Mouse (Mus musculus) frontal cortex, postnatal 25 days (tissue): ENCODE data around the gene Cdkal1.

Source experiments
- DNase-seq, 2 experiments: peaks; one replicate each; pipeline ENCODE4 v3.0.0; 2022; ENCODE audit warnings: low spot score in 2 of 2

Cdkal1 gene

DNA sequence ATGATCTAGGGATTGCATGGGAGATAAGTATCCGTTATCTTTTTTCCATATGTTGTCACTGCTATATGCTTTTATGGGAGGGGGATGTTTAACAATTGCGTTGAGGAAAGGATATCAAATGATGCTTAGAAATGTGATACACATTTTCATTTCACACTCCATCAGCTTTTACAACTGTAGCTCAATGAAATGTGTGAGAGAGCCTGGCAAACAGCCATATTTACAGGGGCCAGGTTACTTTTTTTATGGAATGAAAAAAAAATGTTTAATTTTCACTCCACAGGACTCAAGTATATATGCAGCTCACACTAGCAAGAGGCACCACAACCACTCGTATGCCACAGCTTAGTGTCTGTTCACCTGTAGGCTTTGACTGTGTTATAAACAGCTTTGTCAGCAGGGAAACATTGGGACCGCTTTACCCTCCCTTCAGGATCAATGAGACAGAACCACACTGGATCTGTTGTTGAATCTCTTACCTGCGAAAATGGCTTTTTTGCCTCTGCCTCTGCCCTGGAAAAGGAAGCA, 501.5 kb downstream of the Cdkal1 start:
- no peak for DNase-seq

DNA sequence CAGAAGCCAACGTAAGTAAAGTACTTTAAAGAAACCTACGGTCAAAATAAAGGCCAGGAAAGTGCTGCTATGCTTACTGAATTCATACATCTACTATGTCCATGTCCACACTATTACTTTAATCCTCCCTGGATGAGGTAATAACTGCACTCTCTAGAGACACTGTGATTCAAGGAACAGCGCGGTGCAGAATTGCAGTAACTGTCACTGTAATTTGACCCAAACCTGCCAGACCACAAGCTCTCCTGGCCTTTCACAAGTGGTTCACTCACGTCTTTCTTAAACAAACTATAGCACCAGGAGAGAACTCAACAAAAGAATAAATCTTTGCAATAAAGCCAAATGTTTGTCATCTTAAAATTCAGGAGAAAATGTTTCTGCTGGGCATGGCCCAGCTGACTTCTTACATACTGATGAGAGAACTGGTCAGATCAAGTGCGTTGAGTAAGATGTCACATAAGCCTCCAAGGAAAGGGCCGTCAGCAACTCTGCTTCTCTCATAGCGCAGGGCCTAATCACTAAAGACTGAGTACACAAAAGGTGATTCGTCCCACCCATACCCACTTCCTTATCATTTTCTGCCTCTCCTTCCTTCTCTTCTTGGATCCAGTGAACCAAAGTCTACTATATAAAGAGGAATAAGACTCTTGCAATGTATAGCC, 504.3 kb downstream of the Cdkal1 start:
- DNase-seq, result no peak

DNA sequence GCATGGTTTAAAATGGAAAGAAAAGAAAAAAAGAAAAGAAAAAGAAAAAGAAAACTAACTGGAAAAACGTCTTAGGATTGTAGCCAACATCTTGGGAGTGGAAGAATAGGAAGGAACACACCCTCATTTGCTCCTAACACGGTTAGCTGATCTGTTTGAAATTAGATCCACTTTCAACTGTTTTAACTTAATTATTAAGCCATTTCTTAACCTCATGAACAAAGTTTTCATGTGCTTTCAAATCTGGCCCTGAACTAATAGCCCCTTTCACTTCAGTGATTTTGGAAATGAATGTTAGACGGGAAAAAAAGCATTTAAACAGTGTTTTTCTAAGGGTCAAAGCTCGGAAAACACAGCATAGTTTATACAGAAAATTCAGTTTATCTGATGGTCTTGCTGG, 505.5 kb downstream of the Cdkal1 start:
- DNase-seq, result no peak

DNA sequence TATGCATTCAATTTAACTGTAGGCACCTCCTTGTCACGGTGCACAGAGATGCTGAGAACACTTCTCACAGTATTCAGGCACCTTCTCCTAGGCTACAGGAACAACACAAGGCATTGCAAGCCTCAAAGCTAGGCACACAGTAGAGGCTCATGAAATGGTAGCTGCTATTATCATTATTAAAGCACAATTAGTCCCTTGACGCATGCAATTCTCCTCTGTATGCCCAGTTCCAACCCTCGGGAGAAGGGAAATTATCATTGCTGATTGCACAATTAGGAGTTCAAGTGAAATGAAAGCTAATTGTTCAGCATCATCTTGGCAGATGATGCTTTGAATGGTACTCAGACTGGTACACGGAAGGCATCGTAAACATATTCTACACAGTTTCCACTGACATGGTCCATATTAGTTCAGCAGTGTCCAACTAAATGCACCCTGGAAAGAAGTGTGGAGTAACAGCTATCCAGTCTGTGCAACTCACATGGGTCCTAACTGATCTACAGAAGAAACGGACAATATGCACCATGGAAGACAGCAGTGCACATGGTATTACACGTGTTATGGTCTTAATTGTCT, 506.0 kb downstream of the Cdkal1 start:
- DNase-seq, result no peak

DNA sequence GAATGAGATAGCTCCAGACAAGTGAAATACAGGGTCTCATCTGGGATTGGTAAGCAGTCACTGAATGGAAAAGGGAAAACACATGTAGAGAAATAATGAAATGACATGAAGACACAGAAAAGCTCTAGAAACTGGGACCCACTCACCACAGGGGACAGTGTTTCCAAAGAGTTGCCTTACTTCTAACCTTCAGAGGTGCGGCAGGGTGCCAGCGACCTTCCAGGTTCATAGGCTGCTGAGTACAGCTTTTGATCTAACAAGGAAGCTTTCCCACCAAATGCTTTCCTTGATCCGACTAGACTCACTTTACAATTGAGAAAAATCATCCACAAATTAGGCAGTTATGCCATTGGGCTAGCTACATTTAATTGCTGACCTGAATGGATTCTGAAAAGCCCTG, 507.1 kb downstream of the Cdkal1 start:
- no peak for DNase-seq

DNA sequence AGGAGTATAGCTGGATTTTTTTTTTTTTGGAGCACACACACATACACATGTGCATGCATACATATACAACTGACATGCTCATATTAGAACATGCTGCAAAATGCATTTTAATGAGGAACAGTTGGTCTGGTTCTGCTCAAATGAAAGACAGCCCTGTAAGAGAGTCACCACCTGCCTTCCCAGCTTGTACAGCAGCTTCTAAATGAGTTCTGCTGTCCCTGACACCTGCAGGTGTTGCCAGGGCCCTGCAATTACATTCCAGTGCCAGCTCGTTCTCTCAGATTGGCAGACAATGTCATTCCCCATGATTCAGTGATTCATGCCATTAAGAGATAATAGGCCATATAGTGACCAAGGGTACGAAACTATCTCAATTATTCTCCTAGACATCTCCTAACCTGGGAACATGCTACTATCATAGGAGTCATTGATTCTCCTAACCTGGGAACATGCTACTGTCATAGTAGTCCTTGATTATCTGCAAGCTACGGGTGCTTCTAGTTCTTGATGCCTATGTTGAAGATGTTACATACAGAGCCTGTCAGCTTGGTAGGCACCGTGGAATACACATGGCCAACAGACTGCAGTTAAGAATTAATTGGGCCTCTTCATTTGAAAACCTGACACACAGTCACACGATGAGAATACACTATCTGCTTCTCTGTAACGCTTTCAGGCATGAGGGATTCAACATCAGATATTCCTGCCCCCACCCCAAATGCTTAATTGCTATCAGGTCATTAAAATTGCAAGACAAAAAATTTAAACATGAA, 522.6 kb downstream of the Cdkal1 start:
- DNase-seq, result no peak

DNA sequence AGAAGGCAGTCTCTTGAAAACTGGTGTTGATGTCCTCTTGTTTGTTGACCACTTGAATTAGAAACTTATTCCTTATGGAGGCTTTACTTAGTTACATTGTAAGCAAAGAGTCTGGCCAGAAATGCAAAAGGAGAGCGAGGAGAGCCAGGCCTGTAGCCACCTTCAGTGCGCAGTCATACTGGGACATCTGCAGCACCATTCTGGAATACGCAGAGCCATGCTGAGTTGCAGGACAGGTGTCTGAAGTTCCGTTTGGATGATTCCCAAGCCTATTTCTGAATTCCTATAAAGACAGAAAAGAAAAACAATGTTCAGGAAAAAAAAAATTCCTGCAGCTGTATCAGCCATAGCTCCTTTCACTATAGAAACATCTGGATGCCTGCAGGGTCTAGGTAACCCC, 529.5 kb downstream of the Cdkal1 start:
- DNase-seq, result no peak

DNA sequence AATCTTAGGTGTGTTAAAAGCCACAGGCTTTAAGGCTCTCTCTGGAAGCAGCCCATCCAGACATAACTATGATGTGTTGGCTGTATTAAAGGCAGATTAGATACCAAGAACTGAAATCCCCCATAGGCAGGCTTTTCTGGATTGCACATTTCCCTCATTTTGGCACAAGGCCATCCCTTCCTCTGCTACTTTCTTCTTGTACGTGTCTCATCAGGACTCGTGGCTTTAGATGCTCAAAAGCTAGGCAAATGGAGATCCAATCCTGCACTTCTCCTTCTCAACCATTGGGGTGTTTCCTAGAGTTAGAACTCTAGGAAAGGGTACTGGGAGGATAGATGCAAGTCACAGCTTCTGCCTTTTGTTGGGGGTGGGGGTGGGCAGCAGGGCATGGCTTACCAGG, 535.1 kb downstream of the Cdkal1 start:
- DNase-seq, result no peak

DNA sequence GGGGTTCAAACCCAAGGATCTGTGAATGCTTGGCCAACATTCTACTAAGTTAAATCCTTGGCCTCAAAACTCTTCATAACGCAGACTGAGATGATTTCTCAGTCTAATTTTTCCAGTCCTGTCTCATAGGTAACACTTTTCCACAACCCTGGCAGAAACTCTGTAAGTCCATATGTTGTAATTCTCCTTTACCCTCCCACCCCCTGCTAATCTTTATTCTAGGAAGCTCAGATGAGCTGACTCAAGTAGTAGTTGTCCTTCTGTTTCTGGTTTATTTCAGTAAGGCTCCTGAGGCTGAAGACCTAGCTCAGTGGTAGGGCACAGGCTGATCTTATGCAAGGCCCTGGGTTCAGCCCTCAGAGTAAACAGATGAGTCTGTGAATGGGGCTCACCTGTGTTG, 537.8 kb downstream of the Cdkal1 start:
- no peak for DNase-seq

DNA sequence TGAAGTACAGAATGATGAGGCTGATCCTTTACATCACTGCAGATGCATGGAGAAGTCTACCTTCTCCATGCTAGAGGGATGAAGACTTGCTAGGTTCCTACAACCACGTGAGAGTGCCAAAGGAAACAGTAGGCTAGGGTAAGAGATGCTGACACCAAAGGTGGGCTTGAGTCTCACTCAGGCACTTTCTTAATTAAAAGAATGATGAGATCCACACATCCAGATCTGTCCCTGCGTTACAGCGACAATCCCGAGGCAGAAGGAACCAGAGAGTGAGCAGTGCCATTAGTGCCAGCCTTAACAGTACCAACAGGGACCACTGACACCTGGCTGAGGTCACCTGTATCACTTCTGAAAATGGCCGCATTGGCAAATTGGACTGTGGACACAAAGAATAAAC, 539.2 kb downstream of the Cdkal1 start:
- DNase-seq, result no peak

DNA sequence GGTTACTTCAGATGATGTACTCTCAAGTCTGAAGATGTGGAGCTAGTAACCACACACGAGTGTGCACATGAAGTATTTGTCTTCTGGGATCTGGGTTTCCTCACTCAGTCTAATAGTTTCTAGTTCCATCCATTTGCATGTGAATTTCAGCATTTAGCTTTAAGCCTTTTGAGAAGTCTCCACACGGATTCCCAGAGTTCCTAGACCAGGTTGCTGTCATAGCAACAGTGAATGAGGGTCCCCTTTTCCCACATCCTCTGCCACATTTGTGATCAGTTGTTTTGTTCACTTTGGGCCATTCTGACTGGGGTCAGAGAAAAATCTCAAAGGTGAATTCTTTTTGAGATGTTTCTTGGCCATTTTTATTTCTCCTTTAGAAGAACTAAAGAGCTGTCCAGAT, 543.4 kb downstream of the Cdkal1 start:
- no peak for DNase-seq

DNA sequence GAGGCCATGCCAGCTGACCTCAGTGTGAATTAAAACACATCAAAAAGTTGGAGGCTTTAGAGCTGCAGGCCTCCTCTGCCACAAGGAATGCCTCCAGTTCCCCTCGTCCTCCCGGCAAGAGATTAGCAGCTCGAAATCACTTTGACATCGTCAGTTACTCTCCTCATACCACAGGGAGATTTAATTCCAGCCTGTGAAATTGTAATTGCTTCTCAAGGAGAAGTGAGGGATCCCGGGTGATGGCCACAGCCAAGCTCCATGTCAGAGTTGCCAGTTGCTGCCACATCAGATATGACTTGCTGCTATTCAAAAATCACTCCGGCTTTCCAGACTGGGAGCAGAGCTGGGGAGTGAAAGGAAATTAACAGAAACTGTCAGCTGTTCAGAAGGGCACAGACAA, 548.1 kb downstream of the Cdkal1 start:
- no peak for DNase-seq

DNA sequence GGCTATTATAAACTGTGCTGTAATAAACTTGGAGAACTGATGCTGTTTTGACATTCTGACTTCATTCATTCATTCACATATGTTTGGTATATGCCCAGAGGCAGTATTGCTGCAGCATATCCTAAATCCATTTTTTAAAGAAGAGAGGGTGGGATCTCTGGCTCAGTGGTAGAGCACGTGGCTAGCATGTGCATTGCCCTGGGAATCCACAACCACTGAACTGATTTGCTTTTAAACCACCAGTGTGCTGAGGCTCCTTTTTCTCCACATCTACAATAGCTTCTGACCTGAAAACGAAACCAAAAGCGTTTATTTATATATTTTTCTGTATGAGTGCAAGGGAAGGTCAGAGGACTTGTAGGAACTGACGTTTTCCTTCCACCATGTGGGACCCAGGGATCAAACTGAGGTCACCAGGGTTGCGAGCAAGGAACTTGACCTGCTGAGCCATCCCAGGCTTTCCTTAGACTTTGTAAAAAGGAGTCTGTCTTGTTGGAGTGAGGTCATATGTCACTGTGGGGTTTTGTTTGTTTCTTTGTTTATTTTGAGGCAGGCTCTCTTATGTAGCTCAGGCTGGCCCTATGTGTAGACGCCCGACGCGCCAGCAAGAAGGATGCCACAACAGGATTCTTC, 562.8 kb downstream of the Cdkal1 start:
- no peak for DNase-seq

DNA sequence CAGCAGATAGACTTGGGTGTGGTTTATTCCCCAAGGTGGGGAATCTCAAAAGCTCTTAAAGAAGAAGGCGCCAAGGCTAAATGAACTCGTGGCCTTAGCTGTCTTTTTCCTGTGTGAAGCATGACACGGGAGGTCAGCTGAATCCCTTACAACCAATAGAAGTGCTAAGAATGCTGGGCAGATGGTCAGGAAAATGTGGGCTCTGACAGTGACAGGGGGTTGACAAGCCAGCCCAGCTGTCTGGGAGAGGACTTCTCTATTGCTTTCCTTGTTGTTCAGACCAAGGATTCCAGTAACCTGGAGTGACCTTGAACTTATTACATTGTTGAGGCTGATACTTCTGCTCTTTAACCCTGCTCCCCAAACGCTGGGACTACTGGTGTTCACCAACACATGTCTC, 564.9 kb downstream of the Cdkal1 start:
- no peak for DNase-seq

DNA sequence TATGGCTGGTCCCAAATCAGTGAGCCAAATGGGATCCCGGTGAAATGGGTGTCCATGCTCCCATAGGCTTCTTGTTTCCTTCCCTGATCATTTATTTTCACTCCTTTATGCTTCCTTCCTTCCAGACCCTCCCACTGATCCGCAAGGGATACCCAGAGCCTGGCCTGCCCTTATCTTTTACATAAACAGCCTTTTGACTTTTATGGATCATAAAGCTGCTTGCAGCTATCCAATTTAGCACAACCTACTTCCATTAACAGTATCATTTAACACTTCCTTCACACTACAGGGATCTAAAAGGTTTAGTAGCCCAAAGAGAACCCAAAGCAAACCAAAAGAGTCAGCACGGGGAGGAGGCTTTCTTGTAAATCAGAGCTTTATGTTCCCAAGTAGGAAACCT, 570.4 kb downstream of the Cdkal1 start:
- no peak for DNase-seq

DNA sequence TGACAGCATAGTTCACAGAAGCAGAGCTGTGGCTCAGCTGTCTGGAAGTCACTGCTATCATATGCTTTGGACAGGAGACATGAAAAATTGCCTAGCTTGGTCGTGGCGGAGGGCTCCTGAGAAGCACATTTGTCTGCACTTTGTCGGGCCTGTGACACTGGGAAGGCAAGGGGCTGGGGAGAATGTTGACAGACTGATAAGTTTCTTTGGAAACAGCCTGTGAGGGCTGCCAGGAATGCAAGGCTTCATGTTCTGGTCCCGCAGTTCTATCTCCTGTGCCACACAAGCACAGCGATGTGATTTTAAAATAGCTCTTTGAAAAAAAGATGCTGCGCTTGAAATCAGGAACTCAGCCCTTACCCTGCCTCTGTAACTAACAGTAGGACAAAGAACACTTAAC, 573.9 kb downstream of the Cdkal1 start:
- DNase-seq, result no peak

DNA sequence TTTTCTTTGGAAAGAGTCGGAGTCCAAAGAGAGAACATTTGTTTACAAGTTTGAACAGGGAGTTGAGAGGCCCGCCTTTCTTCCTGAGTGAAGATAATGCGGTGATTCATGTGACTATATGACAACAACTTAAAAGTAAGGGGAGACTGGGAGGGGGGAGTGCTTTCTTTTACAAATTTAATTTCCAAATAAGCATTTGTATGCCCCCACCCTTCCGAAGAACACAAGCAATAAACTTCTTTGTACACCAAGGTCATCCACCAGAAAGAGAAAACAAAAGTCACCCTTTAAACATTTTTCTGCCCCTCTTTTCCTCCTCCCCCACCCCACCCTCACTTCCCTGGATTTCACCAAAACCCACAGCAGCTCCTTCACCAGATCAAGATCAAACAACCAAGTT, 577.3 kb downstream of the Cdkal1 start:
- DNase-seq, result no peak

DNA sequence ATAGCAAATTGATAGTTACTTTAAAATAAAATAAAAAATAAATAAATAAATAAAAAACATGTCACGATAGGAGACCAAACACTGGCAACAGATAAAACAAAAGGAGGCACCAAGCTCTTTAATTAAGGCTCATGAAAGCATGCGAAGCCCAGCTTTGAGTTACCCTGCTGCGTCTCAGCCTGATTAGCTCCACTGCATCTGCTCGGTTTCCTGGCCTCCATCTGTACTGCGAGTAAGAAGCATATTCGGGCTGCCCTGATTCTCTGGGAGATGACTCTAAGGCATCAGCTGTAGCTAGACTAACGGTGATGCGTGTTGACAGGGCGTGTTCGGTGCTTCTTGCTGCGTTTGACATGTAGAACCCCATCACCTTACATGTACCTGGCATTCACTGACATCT, 581.2 kb downstream of the Cdkal1 start:
- no peak for DNase-seq

DNA sequence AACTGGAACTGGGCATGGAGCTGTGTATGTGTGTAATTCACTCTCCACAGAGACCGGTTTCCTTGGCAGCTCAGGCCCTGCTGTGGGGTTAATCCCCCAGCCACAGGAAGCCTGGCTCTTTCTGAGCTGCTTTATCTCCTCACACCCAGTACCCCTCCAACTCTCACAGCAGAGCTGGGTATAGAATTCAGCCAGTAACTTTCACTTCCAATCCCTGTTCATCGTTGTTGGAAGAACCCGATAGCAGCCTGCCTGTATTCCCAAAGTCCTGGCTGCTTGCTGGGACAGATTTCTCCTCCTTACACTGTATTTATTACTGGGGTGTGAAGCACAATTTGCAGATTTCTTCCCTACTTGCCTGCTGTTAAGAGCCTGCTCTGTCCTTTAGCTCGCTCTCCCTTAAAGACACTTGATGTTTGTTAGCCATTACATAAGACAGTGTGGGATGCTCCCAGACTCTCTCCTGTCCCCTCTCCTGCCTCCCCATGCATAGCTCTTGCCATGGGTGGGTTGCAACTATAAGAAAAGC, 581.7 kb downstream of the Cdkal1 start:
- DNase-seq, result no peak

DNA sequence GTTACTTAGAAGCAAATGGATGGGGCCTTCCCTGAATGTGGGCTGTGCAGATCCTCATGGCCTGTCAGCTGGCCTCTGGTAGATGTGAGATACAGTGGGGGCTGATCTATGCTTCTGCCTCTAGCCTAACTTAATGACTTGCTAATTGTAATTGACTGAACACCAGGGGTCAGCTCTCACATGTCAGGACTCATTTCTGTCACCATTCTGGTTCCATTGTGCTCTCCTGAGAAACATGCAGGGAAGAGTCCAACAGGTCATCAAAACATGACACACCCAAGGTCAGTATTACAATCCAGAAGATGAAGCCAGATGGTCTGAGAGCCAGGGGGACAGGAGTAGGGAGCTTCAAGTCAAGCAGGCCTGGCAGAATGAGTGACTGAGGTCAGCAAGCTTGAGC, 584.0 kb downstream of the Cdkal1 start:
- DNase-seq, result no peak

DNA sequence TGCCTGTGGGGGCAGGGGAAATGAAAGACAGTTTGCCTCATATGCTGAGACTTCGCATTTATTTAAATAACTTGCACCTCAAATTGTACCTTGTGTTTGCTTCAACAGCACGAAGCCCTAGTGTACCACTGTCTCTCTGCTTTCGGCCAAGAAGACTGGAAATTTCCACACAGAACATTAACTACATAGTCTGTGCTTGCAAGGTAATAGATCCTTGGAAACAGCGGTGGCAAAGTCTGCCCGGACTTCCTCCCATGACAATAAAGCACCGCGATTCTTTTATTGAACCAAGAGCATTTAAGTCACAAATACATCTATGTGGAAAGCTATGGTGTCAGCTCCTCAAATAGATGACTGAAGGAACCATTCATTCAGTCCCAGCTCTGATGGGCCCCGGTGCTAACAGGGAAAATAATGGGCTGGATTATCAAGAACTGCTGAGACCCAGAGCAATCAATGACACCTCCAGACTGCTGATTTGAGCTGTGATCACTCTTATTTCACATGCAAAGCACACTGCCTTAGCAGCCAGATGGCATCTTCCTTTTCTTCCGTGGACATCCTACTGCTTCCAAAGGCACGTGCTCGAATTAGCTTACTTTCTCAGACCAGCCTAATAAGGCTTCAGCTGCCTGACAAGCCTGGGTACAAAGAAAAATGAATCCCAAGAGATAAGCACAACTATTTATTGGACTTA, 591.3 kb downstream of the Cdkal1 start:
- DNase-seq, result no peak

DNA sequence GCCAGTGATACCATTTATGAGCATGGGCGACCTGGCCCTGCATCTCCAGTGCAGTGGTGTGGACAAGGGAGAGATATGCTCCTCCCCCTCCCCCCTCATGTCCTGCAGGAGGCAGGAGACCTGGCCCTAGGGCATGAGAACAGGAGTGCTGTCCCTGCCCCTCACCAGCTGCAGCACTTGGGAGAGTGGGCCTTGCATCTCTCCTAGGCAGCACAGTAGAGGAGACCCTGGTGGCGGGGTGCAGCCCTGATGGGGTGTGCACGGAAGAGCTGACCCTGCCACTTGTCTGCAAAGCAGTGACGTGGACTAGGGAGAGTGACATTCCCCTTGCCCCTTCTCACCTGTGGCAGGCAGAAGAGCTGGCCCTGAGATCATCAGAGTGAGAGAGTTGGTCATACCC, 593.3 kb downstream of the Cdkal1 start:
- DNase-seq, result no peak
